Mouse (Mus musculus): ENCODE results near the gene Hdac6. TPM values are rescaled to one million over a fixed set of nuclear protein-coding genes. Genes with fewer than 3 reads are reported as not detected.
"Not testable (repeated sequence)": the region's sequence is repeated elsewhere in the genome, so short reads cannot be mapped to it uniquely, and the experiment has no call there.

Gene Hdac6
- polyA plus RNA-seq, 1 experiment from 2014 or later = 21.4 TPM

DNA sequence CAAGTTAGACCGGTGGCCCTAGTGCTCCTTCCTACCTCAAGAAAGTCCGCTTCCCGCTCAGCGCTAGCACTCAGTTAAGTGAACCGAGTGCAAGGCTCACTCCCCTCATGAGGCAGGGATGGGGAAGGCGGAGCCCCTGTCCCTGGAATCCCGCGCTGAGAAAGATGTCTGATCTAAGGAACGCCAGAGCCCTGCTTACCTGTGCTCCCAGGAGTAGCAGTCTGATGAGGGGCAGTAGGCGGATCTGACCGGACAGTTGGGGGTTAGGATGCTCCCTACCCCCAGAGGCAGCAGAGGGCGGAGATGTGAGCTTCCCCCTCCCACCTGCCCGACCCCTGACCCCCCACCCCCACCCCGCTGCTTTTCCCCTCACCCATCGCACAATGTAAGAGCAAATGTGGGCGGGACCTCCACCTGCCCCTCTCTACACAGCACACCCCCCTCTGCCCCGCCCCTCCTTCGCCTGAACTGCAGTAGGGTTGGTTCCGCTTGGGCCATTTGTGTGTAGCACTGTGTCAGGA lies 19.4 kb downstream of the Hdac6 start, which contains the start of gene Eras:
Gene Eras, minus strand, starts transcription at position 338 of the 521 bp plus-strand sequence.
- 14% methylated on average over 19 of the region's 19 CpGs for WGBS

DNA sequence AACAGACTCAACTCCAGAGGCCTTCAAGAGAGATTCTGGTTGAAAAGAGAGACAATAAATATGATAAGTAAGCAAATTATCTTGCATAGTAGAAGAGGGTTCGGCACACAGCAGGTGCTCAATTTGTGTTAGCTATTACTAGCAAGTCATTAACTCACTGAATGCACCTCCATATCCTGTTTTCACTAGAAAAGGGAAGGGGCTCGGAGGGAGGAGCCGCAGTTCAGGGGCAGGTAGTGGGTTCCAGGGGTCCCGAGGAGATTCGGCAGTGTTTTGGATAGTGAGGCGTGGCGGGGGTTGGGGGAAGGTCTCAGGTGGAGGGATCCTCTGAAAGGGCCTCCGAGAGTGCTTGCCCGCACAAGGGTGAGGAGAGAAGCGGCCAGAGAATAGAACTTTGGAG lies 20.6 kb downstream of the Hdac6 start:
- no peak for ATAC-seq (ENCODE audit: insufficient read depth, low FRiP score)
- Histone ChIP-seq H3K4me1 (ENCODE audit: control insufficient read depth, insufficient read depth, low read length) (no peaks in the 10 kb centered on the region), H3K4me2 (ENCODE audit: low read depth, low read length) (no peak overlapping the region), H3K36me3 (ENCODE audit: control insufficient read depth, insufficient read depth, low read length) (no peaks in the 10 kb centered on the region), H3K4me3 (replicated peaks; ENCODE audit: low read length) (no peak overlapping the region), H3K27me3 (ENCODE audit: control insufficient read depth, insufficient read depth, low read length) (peaks cover 37% of the 10 kb centered on the region), H3K9ac (ENCODE audit: low read length) (no peak overlapping the region), H3K27ac (ENCODE audit: low read length) (no peak overlapping the region), H3K9me3 (replicated peaks; ENCODE audit: control insufficient read depth, low read length) (no peaks in the 10 kb centered on the region; the same call in 1 of the 2 replicates)
- WGBS = 25% methylated on average over 10 of the region's 10 CpGs

More for the DNA sequence above, 19.4 kb downstream of the Hdac6 start, which contains the start of gene Eras:
- Histone ChIP-seq H3K9ac (ENCODE audit: low read length) (no peak within 1 kb of the TSS), H3K27me3 (ENCODE audit: control insufficient read depth, insufficient read depth, low read length) (peaks cover 26% of the 10 kb centered on the region), H3K36me3 (ENCODE audit: control insufficient read depth, insufficient read depth, low read length) (no peaks in the 10 kb centered on the region), H3K27ac (ENCODE audit: low read length) (no peak within 1 kb of the TSS), H3K9me3 (replicated peaks; ENCODE audit: control insufficient read depth, low read length) (no peaks in the 10 kb centered on the region; the same call in 1 of the 2 replicates), H3K4me2 (ENCODE audit: low read depth, low read length) (no peak within 1 kb of the TSS), H3K4me1 (ENCODE audit: control insufficient read depth, insufficient read depth, low read length) (no peaks in the 10 kb centered on the region), H3K4me3 (replicated peaks; ENCODE audit: low read length) (no peak within 1 kb of the TSS)
- no peak for ATAC-seq (ENCODE audit: insufficient read depth, low FRiP score)

DNA sequence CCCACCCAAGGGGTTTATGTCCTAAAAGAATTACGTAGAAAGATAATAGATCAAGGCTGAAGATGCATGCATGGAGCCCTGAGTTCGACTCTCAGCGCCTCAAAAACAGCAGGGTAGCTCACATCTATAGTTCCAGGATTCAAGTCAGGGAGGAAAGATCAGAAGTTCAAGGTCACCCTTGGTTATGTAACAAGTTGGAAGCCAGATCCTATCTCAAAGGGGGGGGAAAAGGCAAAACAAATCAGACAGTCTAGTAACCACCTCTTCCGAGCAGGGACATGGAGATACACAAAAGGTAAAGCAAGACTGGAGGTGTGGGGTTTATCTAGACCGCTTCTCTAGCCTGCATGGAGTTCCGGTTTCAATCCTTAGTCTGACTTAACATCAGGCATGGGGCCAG lies 21.4 kb downstream of the Hdac6 start:
- no peaks in the 10 kb centered on the region; the same call in 1 of the 2 replicates for H3K9me3 ChIP-seq (replicated peaks; ENCODE audit: control insufficient read depth, low read length)
- H3K4me3 ChIP-seq (replicated peaks; ENCODE audit: low read length) = no peak overlapping the region
- peaks cover 42% of the 10 kb centered on the region for H3K27me3 ChIP-seq (ENCODE audit: control insufficient read depth, insufficient read depth, low read length)
- no peak overlapping the region for H3K27ac ChIP-seq (ENCODE audit: low read length)
- no peak overlapping the region for H3K4me2 ChIP-seq (ENCODE audit: low read depth, low read length)
- H3K9ac ChIP-seq (ENCODE audit: low read length) = no peak overlapping the region
- no peaks in the 10 kb centered on the region for H3K4me1 ChIP-seq (ENCODE audit: control insufficient read depth, insufficient read depth, low read length)
- no peak for ATAC-seq (ENCODE audit: insufficient read depth, low FRiP score)
- 70% methylated on average over 6 of the region's 6 CpGs for WGBS
- H3K36me3 ChIP-seq (ENCODE audit: control insufficient read depth, insufficient read depth, low read length) = no peaks in the 10 kb centered on the region

DNA sequence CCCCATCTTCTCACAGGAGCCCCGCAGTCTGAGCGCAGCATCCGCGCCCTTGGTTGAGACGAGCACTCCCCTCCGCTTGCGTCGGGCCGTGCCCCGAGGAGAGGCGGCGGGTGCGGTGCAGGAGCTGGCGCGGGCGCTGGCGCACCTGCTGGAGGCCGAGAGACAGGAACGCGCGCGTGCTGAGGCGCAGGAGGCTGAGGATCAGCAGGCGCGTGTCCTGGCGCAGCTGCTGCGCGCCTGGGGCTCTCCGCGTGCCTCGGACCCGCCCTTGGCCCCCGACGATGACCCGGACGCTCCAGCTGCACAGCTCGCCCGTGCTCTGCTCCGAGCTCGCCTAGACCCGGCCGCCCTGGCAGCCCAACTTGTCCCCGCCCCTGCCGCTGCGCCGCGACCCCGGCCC lies 25.7 kb downstream of the Hdac6 start:
- no peaks in the 10 kb centered on the region for H3K9me3 ChIP-seq (replicated peaks; ENCODE audit: control insufficient read depth, low read length)
- H3K27me3 ChIP-seq (ENCODE audit: control insufficient read depth, insufficient read depth, low read length) = peaks cover 43% of the 10 kb centered on the region
- no peaks in the 10 kb centered on the region for H3K36me3 ChIP-seq (ENCODE audit: control insufficient read depth, insufficient read depth, low read length)
- H3K4me1 ChIP-seq (ENCODE audit: control insufficient read depth, insufficient read depth, low read length) = no peaks in the 10 kb centered on the region
- no peak for ATAC-seq (ENCODE audit: insufficient read depth, low FRiP score)
- H3K9ac ChIP-seq (ENCODE audit: low read length) = no peak overlapping the region
- WGBS = 10% methylated on average over 47 of the region's 48 CpGs
- H3K27ac ChIP-seq (ENCODE audit: low read length) = no peak overlapping the region
- peak overlapping the region; percentile 45 for H3K4me2 ChIP-seq (ENCODE audit: low read depth, low read length)
- peak overlapping the region; percentile 29 for H3K4me3 ChIP-seq (replicated peaks; ENCODE audit: low read length)

DNA sequence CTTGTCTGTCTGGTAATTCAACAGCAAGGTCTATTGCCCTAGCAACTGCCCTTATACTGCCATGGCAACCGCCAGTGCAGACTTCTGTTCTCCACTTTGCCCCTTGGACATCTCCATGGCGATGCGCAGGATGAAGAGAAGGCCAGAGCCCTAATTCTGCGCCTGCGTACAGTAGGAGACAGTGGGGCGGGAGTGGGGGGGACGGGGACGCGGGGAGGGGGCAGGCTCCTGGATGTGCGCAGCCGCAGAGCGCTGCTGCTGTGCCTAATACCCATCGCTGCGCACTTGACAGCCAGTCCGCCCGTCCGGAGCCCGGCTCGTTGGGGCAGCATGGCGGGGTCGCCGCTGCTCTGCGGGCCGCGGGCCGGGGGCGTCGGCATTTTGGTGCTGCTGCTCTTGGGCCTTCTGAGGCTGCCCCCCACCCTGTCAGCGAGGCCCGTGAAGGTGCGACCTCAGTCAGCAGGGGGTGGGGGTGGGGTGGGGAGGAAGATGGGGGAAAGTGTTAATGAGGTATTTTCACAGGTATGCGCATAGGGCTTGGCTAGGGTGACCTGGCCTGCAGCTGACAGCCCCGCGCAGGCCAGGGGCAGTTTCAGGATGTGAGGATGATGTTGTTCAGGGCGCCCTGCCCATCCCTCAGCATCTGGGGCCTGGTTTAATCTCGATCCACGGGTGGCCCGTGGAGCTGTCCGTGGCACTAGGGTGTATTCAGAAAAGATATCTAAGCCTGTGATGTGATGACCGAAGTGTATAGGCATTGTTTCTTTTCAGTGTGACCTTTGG lies 27.9 kb downstream of the Hdac6 start, which contains the start of gene Pcsk1n:
Gene Pcsk1n, plus strand, starts transcription at position 222 of the 783 bp plus-strand sequence.
- H3K4me3 ChIP-seq (replicated peaks; ENCODE audit: low read length) = 0 out of 2 replicates have a peak within 1 kb of the TSS, but pooled peaks have one; percentile 11
- WGBS = 13% methylated on average over 40 of the region's 40 CpGs

DNA sequence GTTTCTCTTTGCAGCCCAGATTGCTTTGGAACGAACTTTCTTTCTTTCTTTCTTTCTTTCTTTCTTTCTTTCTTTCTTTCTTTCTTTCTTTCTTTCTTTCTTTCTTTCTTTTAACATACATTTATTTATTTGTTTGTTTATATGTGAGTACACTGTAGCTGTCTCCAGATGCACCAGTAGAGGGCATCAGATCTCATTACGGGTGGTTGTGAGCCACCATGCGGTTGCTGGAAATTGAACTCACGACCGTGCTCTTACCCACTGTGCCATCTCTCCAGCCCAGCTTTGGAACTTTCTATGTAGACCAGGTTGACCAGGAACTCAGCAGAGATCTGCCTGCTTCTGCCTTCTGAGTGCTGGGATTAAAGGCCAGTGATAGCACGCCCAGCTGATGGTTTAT lies 29.7 kb downstream of the Hdac6 start:
- not testable (repeated sequence) for H3K4me2 ChIP-seq (ENCODE audit: low read depth, low read length); H3K27ac ChIP-seq (ENCODE audit: low read length); H3K9me3 ChIP-seq (replicated peaks; ENCODE audit: control insufficient read depth, low read length); H3K4me3 ChIP-seq (replicated peaks; ENCODE audit: low read length); H3K4me1 ChIP-seq (ENCODE audit: control insufficient read depth, insufficient read depth, low read length); H3K36me3 ChIP-seq (ENCODE audit: control insufficient read depth, insufficient read depth, low read length); H3K9ac ChIP-seq (ENCODE audit: low read length); ATAC-seq (ENCODE audit: insufficient read depth, low FRiP score)
- peaks cover 18% of the 10 kb centered on the region for H3K27me3 ChIP-seq (ENCODE audit: control insufficient read depth, insufficient read depth, low read length)
- 71% methylated on average over 6 of the region's 6 CpGs for WGBS

More for the DNA sequence above, 27.9 kb downstream of the Hdac6 start, which contains the start of gene Pcsk1n:
- 0 out of 2 replicates have a peak within 1 kb of the TSS, but pooled peaks have one; percentile 21 for H3K4me2 ChIP-seq (ENCODE audit: low read depth, low read length)
- no peaks in the 10 kb centered on the region for H3K36me3 ChIP-seq (ENCODE audit: control insufficient read depth, insufficient read depth, low read length)
- H3K9ac ChIP-seq (ENCODE audit: low read length) = no peak within 1 kb of the TSS
- no peaks in the 10 kb centered on the region for H3K9me3 ChIP-seq (replicated peaks; ENCODE audit: control insufficient read depth, low read length)
- no peaks in the 10 kb centered on the region for H3K4me1 ChIP-seq (ENCODE audit: control insufficient read depth, insufficient read depth, low read length)
- H3K27me3 ChIP-seq (ENCODE audit: control insufficient read depth, insufficient read depth, low read length) = peaks cover 31% of the 10 kb centered on the region
- no peak for ATAC-seq (ENCODE audit: insufficient read depth, low FRiP score)
- H3K27ac ChIP-seq (ENCODE audit: low read length) = no peak within 1 kb of the TSS

DNA sequence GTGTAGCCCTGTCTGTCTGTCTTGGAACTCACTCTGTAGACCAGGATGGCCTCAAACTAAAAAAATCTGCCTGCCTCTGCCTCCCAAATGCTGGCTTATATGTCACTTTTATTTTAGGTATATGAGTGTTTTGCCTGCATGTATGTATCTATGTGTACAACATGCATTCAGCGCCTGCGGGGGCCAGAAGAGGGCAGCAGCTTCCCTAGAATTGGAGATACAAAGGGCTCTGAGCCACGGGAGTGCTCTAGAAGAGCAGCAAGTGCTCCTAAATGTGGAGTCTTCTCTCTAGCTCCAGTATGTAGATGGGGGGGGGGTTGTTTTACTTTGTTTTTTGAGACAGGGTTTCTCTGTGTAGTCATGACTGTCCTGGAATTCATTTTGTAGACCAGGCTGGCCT lies 32.0 kb downstream of the Hdac6 start:
- not testable (repeated sequence) for H3K4me2 ChIP-seq (ENCODE audit: low read depth, low read length); H3K27me3 ChIP-seq (ENCODE audit: control insufficient read depth, insufficient read depth, low read length); ATAC-seq (ENCODE audit: insufficient read depth, low FRiP score); H3K9me3 ChIP-seq (replicated peaks; ENCODE audit: control insufficient read depth, low read length); H3K4me3 ChIP-seq (replicated peaks; ENCODE audit: low read length); H3K27ac ChIP-seq (ENCODE audit: low read length); H3K9ac ChIP-seq (ENCODE audit: low read length); H3K36me3 ChIP-seq (ENCODE audit: control insufficient read depth, insufficient read depth, low read length); H3K4me1 ChIP-seq (ENCODE audit: control insufficient read depth, insufficient read depth, low read length)
- 17% methylated on average over 3 of the region's 3 CpGs for WGBS

DNA sequence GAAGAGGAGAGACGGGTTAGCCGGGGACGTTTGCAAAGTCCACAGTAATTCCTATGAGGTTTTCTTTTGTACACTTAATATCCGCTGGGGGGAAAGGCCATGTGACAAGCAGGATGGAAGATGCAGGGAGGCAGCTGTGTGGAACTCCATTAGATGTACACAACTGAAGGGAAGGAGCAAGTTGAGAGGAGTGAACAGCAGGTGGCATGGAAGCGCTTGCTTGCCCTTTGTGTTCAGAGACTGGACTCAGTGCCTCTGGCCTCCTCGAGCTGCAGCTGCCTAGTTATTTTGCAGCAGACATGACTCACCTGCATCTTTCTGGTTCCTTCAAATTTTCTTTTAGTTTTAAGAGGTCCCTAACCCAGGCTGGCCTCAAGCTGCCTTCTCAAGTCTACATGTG lies 37.2 kb downstream of the Hdac6 start:
- H3K4me2 ChIP-seq (ENCODE audit: low read depth, low read length) = no peak overlapping the region
- no peaks in the 10 kb centered on the region for H3K27me3 ChIP-seq (ENCODE audit: control insufficient read depth, insufficient read depth, low read length)
- no peak for ATAC-seq (ENCODE audit: insufficient read depth, low FRiP score)
- no peaks in the 10 kb centered on the region for H3K4me1 ChIP-seq (ENCODE audit: control insufficient read depth, insufficient read depth, low read length)
- H3K9ac ChIP-seq (ENCODE audit: low read length) = no peak overlapping the region
- H3K9me3 ChIP-seq (replicated peaks; ENCODE audit: control insufficient read depth, low read length) = no peaks in the 10 kb centered on the region; the same call in 1 of the 2 replicates
- H3K27ac ChIP-seq (ENCODE audit: low read length) = no peak overlapping the region
- no peak overlapping the region for H3K4me3 ChIP-seq (replicated peaks; ENCODE audit: low read length)
- no peaks in the 10 kb centered on the region for H3K36me3 ChIP-seq (ENCODE audit: control insufficient read depth, insufficient read depth, low read length)
- WGBS = 46% methylated on average over 6 of the region's 6 CpGs

DNA sequence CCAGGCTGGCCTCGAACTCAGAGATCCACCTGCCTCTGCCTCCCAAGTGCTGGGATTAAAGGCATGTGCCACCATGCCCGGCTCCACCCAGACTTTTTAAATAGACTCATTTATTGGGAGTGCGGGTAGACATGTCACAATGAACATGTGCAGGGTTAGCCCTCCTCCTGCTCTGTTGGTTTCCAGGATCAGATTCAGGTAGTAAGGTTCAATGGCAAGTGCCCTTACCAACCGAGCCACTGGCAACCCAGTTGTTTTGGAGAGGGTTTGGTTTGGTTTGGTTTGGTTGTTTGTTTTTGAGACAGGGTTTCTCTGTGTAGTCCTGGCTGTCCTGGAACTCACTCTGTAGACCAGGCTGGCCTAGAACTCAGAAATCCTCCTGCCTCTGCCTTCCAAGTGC lies 38.4 kb downstream of the Hdac6 start, which contains the start of gene Gm10490:
Gene Gm10490, plus strand, starts transcription at position 301 of the 400 bp plus-strand sequence.
- H3K4me3 ChIP-seq (replicated peaks; ENCODE audit: low read length); H3K4me2 ChIP-seq (ENCODE audit: low read depth, low read length); H3K27me3 ChIP-seq (ENCODE audit: control insufficient read depth, insufficient read depth, low read length); H3K27ac ChIP-seq (ENCODE audit: low read length); ATAC-seq (ENCODE audit: insufficient read depth, low FRiP score); H3K9me3 ChIP-seq (replicated peaks; ENCODE audit: control insufficient read depth, low read length); H3K9ac ChIP-seq (ENCODE audit: low read length); H3K4me1 ChIP-seq (ENCODE audit: control insufficient read depth, insufficient read depth, low read length); H3K36me3 ChIP-seq (ENCODE audit: control insufficient read depth, insufficient read depth, low read length): not testable (repeated sequence)
- 94% methylated on average over 4 of the region's 4 CpGs for WGBS
